Mouse (Mus musculus): ENCODE measurements around the gene Ntpcr. TPM values are rescaled to one million over a fixed set of nuclear protein-coding genes. Genes with fewer than 3 reads are reported as not detected.
A peak's percentile ranks its signal among the peaks of the same experiment; 100 is the strongest.

Ntpcr gene
- polyA plus RNA-seq, 1 experiment from 2014 or later = 31.3 TPM

DNA sequence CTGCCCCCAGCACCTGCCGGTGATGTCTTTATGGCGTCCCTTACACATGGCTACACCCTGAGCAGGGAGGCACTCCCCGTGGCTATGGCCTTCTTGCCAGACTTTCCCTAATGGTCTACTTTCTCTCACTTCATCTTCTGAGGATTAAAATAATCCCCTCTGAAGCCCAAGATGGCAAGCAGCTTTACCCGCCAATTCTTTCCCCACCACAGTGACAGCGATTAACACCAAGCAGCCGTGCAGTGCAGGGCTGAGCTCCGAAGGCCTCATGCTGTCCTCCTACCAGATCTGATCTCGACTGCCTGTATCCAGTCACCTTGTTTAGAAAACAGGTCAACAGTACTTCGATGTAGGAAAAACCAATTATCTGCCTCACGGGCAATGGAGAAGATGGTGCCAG, 10.9 kb downstream of the Ntpcr start:
- ATAC-seq (ENCODE audit: insufficient read depth, low FRiP score) = no peak

GRCm38 (mm10) chr8:125741377-125741776, 11.6 kb downstream of the Ntpcr start:
- no peak overlapping the region for H3K27ac ChIP-seq (ENCODE audit: low read length)

More for the DNA sequence above, 10.9 kb downstream of the Ntpcr start:
- H3K4me3 ChIP-seq (replicated peaks; ENCODE audit: low read length) = no peak overlapping the region
- no peak overlapping the region for H3K27ac ChIP-seq (ENCODE audit: low read length)
- peaks cover 6% of the 10 kb centered on the region; the same call in 1 of the 2 replicates for H3K4me1 ChIP-seq (ENCODE audit: control insufficient read depth, insufficient read depth, low read length)
- WGBS = 76% methylated on average over 10 of the region's 10 CpGs
- H3K9ac ChIP-seq (ENCODE audit: low read length) = no peak overlapping the region
- no peaks in the 10 kb centered on the region for H3K9me3 ChIP-seq (replicated peaks; ENCODE audit: control insufficient read depth, low read length)
- H3K36me3 ChIP-seq (ENCODE audit: control insufficient read depth, insufficient read depth, low read length) = no peaks in the 10 kb centered on the region; the same call in 1 of the 2 replicates
- H3K4me2 ChIP-seq (ENCODE audit: low read depth, low read length) = no peak overlapping the region
- no peaks in the 10 kb centered on the region for H3K27me3 ChIP-seq (ENCODE audit: control insufficient read depth, insufficient read depth, low read length)

GRCm38 (mm10) chr8:125741855-125742254, 12.1 kb downstream of the Ntpcr start:
- no peaks in the 10 kb centered on the region; the same call in 1 of the 2 replicates for H3K36me3 ChIP-seq (ENCODE audit: control insufficient read depth, insufficient read depth, low read length)
- H3K9ac ChIP-seq (ENCODE audit: low read length) = no peak overlapping the region
- no peaks in the 10 kb centered on the region for H3K9me3 ChIP-seq (replicated peaks; ENCODE audit: control insufficient read depth, low read length)
- 33% methylated on average over 2 of the region's 2 CpGs for WGBS
- peak; percentile 88 for ATAC-seq (ENCODE audit: insufficient read depth, low FRiP score)
- peaks cover 4% of the 10 kb centered on the region; the same call in 1 of the 2 replicates for H3K4me1 ChIP-seq (ENCODE audit: control insufficient read depth, insufficient read depth, low read length)
- no peak overlapping the region for H3K4me3 ChIP-seq (replicated peaks; ENCODE audit: low read length)
- H3K4me2 ChIP-seq (ENCODE audit: low read depth, low read length) = no peak overlapping the region
- H3K27me3 ChIP-seq (ENCODE audit: control insufficient read depth, insufficient read depth, low read length) = no peaks in the 10 kb centered on the region
- no peak overlapping the region for H3K27ac ChIP-seq (ENCODE audit: low read length)

More at GRCm38 (mm10) chr8:125741377-125741776, 11.6 kb downstream of the Ntpcr start:
- Histone ChIP-seq H3K9me3 (replicated peaks; ENCODE audit: control insufficient read depth, low read length) (no peaks in the 10 kb centered on the region), H3K4me2 (ENCODE audit: low read depth, low read length) (no peak overlapping the region), H3K9ac (ENCODE audit: low read length) (no peak overlapping the region), H3K27me3 (ENCODE audit: control insufficient read depth, insufficient read depth, low read length) (no peaks in the 10 kb centered on the region), H3K36me3 (ENCODE audit: control insufficient read depth, insufficient read depth, low read length) (no peaks in the 10 kb centered on the region; the same call in 1 of the 2 replicates), H3K4me3 (replicated peaks; ENCODE audit: low read length) (no peak overlapping the region), H3K4me1 (ENCODE audit: control insufficient read depth, insufficient read depth, low read length) (peaks cover 4% of the 10 kb centered on the region; the same call in 1 of the 2 replicates)
- 68% methylated on average over 5 of the region's 5 CpGs for WGBS
- no peak for ATAC-seq (ENCODE audit: insufficient read depth, low FRiP score)

- no peaks in the 10 kb centered on the region for H3K27me3 ChIP-seq (ENCODE audit: control insufficient read depth, insufficient read depth, low read length)
- no peak overlapping the region for H3K4me3 ChIP-seq (replicated peaks; ENCODE audit: low read length)
- no peak overlapping the region for H3K27ac ChIP-seq (ENCODE audit: low read length)
- H3K9ac ChIP-seq (ENCODE audit: low read length) = no peak overlapping the region
- H3K4me1 ChIP-seq (ENCODE audit: control insufficient read depth, insufficient read depth, low read length) = peaks cover 4% of the 10 kb centered on the region; the same call in 1 of the 2 replicates
- no peaks in the 10 kb centered on the region; the same call in 1 of the 2 replicates for H3K36me3 ChIP-seq (ENCODE audit: control insufficient read depth, insufficient read depth, low read length)
- ATAC-seq (ENCODE audit: insufficient read depth, low FRiP score) = no peak
- H3K4me2 ChIP-seq (ENCODE audit: low read depth, low read length) = no peak overlapping the region
- no peaks in the 10 kb centered on the region for H3K9me3 ChIP-seq (replicated peaks; ENCODE audit: control insufficient read depth, low read length)
- 74% methylated on average over 8 of the region's 8 CpGs for WGBS
Measured at GRCm38 (mm10) chr8:125742406-125742805, 12.6 kb downstream of the Ntpcr start.

GRCm38 (mm10) chr8:125744914-125745576, 15.3 kb downstream of the Ntpcr start:
- WGBS = 88% methylated on average over 10 of the region's 10 CpGs
- H3K9ac ChIP-seq (ENCODE audit: low read length) = no peak overlapping the region
- no peaks in the 10 kb centered on the region for H3K9me3 ChIP-seq (replicated peaks; ENCODE audit: control insufficient read depth, low read length)
- ATAC-seq (ENCODE audit: insufficient read depth, low FRiP score) = no peak
- H3K4me3 ChIP-seq (replicated peaks; ENCODE audit: low read length) = no peak overlapping the region
- peaks cover 4% of the 10 kb centered on the region; the same call in 1 of the 2 replicates for H3K4me1 ChIP-seq (ENCODE audit: control insufficient read depth, insufficient read depth, low read length)
- H3K27ac ChIP-seq (ENCODE audit: low read length) = no peak overlapping the region
- no peaks in the 10 kb centered on the region for H3K36me3 ChIP-seq (ENCODE audit: control insufficient read depth, insufficient read depth, low read length)
- no peaks in the 10 kb centered on the region for H3K27me3 ChIP-seq (ENCODE audit: control insufficient read depth, insufficient read depth, low read length)
- no peak overlapping the region for H3K4me2 ChIP-seq (ENCODE audit: low read depth, low read length)

- 71% methylated on average over 8 of the region's 8 CpGs for WGBS
- Histone ChIP-seq H3K9me3 (replicated peaks; ENCODE audit: control insufficient read depth, low read length) (no peaks in the 10 kb centered on the region), H3K9ac (ENCODE audit: low read length) (no peak overlapping the region), H3K4me1 (ENCODE audit: control insufficient read depth, insufficient read depth, low read length) (no peaks in the 10 kb centered on the region), H3K36me3 (ENCODE audit: control insufficient read depth, insufficient read depth, low read length) (no peaks in the 10 kb centered on the region), H3K4me2 (ENCODE audit: low read depth, low read length) (no peak overlapping the region), H3K27ac (ENCODE audit: low read length) (no peak overlapping the region), H3K27me3 (ENCODE audit: control insufficient read depth, insufficient read depth, low read length) (no peaks in the 10 kb centered on the region), H3K4me3 (replicated peaks; ENCODE audit: low read length) (no peak overlapping the region)
- no peak for ATAC-seq (ENCODE audit: insufficient read depth, low FRiP score)
Measured at GRCm38 (mm10) chr8:125747390-125747789, 17.6 kb downstream of the Ntpcr start.

- Histone ChIP-seq H3K4me3 (replicated peaks; ENCODE audit: low read length) (no peak overlapping the region), H3K9ac (ENCODE audit: low read length) (no peak overlapping the region), H3K9me3 (replicated peaks; ENCODE audit: control insufficient read depth, low read length) (no peaks in the 10 kb centered on the region), H3K4me1 (ENCODE audit: control insufficient read depth, insufficient read depth, low read length) (no peaks in the 10 kb centered on the region), H3K36me3 (ENCODE audit: control insufficient read depth, insufficient read depth, low read length) (no peaks in the 10 kb centered on the region), H3K27me3 (ENCODE audit: control insufficient read depth, insufficient read depth, low read length) (no peaks in the 10 kb centered on the region), H3K27ac (ENCODE audit: low read length) (no peak overlapping the region), H3K4me2 (ENCODE audit: low read depth, low read length) (no peak overlapping the region)
- ATAC-seq (ENCODE audit: insufficient read depth, low FRiP score) = no peak
- 54% methylated on average over 8 of the region's 8 CpGs for WGBS
Measured at GRCm38 (mm10) chr8:125750846-125751245, 21.1 kb downstream of the Ntpcr start.

GRCm38 (mm10) chr8:125755896-125756295, 26.1 kb downstream of the Ntpcr start:
- no peaks in the 10 kb centered on the region for H3K9me3 ChIP-seq (replicated peaks; ENCODE audit: control insufficient read depth, low read length)
- no peaks in the 10 kb centered on the region for H3K4me1 ChIP-seq (ENCODE audit: control insufficient read depth, insufficient read depth, low read length)
- no peak for ATAC-seq (ENCODE audit: insufficient read depth, low FRiP score)
- H3K27me3 ChIP-seq (ENCODE audit: control insufficient read depth, insufficient read depth, low read length) = no peaks in the 10 kb centered on the region
- 70% methylated on average over 8 of the region's 8 CpGs for WGBS
- H3K4me3 ChIP-seq (replicated peaks; ENCODE audit: low read length) = no peak overlapping the region
- no peak overlapping the region for H3K4me2 ChIP-seq (ENCODE audit: low read depth, low read length)
- H3K36me3 ChIP-seq (ENCODE audit: control insufficient read depth, insufficient read depth, low read length) = no peaks in the 10 kb centered on the region
- H3K27ac ChIP-seq (ENCODE audit: low read length) = no peak overlapping the region
- H3K9ac ChIP-seq (ENCODE audit: low read length) = no peak overlapping the region

GRCm38 (mm10) chr8:125756391-125757105, 26.8 kb downstream of the Ntpcr start:
- Histone ChIP-seq H3K36me3 (ENCODE audit: control insufficient read depth, insufficient read depth, low read length) (no peaks in the 10 kb centered on the region), H3K4me3 (replicated peaks; ENCODE audit: low read length) (no peak overlapping the region), H3K9me3 (replicated peaks; ENCODE audit: control insufficient read depth, low read length) (no peaks in the 10 kb centered on the region), H3K27ac (ENCODE audit: low read length) (no peak overlapping the region), H3K4me2 (ENCODE audit: low read depth, low read length) (no peak overlapping the region), H3K9ac (ENCODE audit: low read length) (peak overlapping the region; percentile 15; the same call in 1 of the 2 replicates), H3K4me1 (ENCODE audit: control insufficient read depth, insufficient read depth, low read length) (no peaks in the 10 kb centered on the region), H3K27me3 (ENCODE audit: control insufficient read depth, insufficient read depth, low read length) (no peaks in the 10 kb centered on the region)
- ATAC-seq (ENCODE audit: insufficient read depth, low FRiP score) = peak; percentile 45; the same call in 1 of the 2 replicates
- WGBS = 42% methylated on average over 9 of the region's 9 CpGs

Data from stomach, embryonic 16.5 days (tissue).